Mouse (Mus musculus) C2C12 (cell line): Measurements from ENCODE around the gene Xylt2. TPM values are rescaled to one million over a fixed set of nuclear protein-coding genes. Genes with fewer than 3 reads are reported as not detected.

Experiments
- H3K27me3 ChIP-seq: one replicate; pipeline ENCODE4 v1.6.1; 2011; ENCODE audit not compliant: control insufficient read depth, insufficient read depth, insufficient read length
- H3K36me3 ChIP-seq: one replicate; pipeline ENCODE4 v1.6.1; 2011; ENCODE audit not compliant: control insufficient read depth, insufficient read depth
- H3K4me3 ChIP-seq: one replicate; pipeline ENCODE4 v1.5.1; 2011; ENCODE audit warnings: mild to moderate bottlenecking, control low read depth; ENCODE audit not compliant: poor library complexity, insufficient read depth, severe bottlenecking
- H3K79me2 ChIP-seq: one replicate; pipeline ENCODE4 v1.6.1; 2011; ENCODE audit not compliant: control insufficient read depth, insufficient read depth
- H3K79me3 ChIP-seq: one replicate; pipeline ENCODE4 v1.6.1; 2011; ENCODE audit warnings: low read depth, control low read depth
- H3ac ChIP-seq: one replicate; pipeline ENCODE3; 2011; ENCODE audit warnings: low read depth; ENCODE audit not compliant: control insufficient read depth, insufficient read length
- CEBPB ChIP-seq: IDR thresholded peaks from one replicate; pipeline ENCODE4 v1.6.1; 2011; ENCODE audit warnings: low read depth, mild to moderate bottlenecking, control low read depth, moderate library complexity
- CTCF ChIP-seq: IDR thresholded peaks from one replicate; pipeline ENCODE4 v1.5.1; 2011; ENCODE audit not compliant: control insufficient read depth, insufficient read depth, insufficient read length
- FOSL1 ChIP-seq: IDR thresholded peaks from one replicate; pipeline ENCODE4 v1.8.0; 2011; ENCODE audit warnings: mild to moderate bottlenecking, low read length; ENCODE audit not compliant: poor library complexity, insufficient read depth, severe bottlenecking
- MAX ChIP-seq: IDR thresholded peaks from one replicate; pipeline ENCODE4 v1.6.1; 2011; ENCODE audit warnings: mild to moderate bottlenecking, control low read depth
- MYOD1 ChIP-seq: IDR thresholded peaks from one replicate; pipeline ENCODE4 v1.6.1; 2011; ENCODE audit warnings: low read depth; ENCODE audit not compliant: control insufficient read depth, insufficient read length
- MYOG ChIP-seq: IDR thresholded peaks from one replicate; pipeline ENCODE4 v1.6.1; 2011; ENCODE audit not compliant: control insufficient read depth, insufficient read length; ENCODE audit errors: extremely low read depth
- USF1 ChIP-seq: IDR thresholded peaks from one replicate; pipeline ENCODE4 v1.6.1; 2011; ENCODE audit warnings: low read depth, mild to moderate bottlenecking, control low read depth, moderate library complexity
- polyA plus RNA-seq: library from polyadenylated mRNA; unstranded; fragments of >200 nt; fragmentation: generic; extraction: Trizol; gene quantifications from one replicate; pipeline ENCODE4 v1.2.1, GENCODE M21; 2012; ENCODE audit warnings: missing spikeins

Gene Xylt2
- polyA plus RNA-seq, 1 experiment = 10.4 TPM

GRCm38 (mm10) chr11:94629199-94629883 is 48.0 kb downstream of the Xylt2 start, which contains the start of gene Lrrc59:
Lrrc59 (plus strand) TSS chr11:94629767.
- TF ChIP-seq MYOG (no peak), MYOD1 (no peak), FOSL1 (no peak), USF1 (no peak), CTCF (peak; percentile 99)

DNA sequence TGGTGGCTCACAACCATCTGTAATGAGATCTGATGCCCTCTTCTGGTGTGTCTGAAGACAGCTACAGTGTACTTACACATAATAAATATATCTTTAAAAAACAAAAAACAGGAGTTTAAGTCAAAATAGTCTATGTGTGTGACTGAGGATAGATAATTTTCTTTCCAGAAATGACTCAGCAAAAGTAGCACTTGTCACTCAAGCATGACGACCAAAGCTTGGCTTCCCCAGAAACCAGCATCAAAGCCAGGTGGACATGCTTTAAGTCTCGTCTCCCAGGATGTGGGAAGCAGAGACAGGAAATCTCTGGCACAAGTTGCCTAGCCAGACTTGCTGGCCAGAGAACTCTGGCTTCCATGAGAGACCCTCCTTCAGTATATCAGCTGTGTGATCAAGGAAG is 55.2 kb downstream of the Xylt2 start:
- Histone ChIP-seq H3K79me2 (no peaks in the 10 kb centered on the region), H3K27me3 (no peaks in the 10 kb centered on the region), H3ac (no peak overlapping the region), H3K36me3 (no peaks in the 10 kb centered on the region), H3K4me3 (no peak overlapping the region), H3K79me3 (no peaks in the 10 kb centered on the region)
- TF ChIP-seq MYOD1 (no peak), USF1 (no peak), CEBPB (no peak), MAX (no peak), CTCF (no peak), FOSL1 (no peak), MYOG (no peak)

More at GRCm38 (mm10) chr11:94629199-94629883, 48.0 kb downstream of the Xylt2 start, which contains the start of gene Lrrc59:
- Histone ChIP-seq H3K79me3 (peaks cover 40% of the 10 kb centered on the region), H3K79me2 (peaks cover 48% of the 10 kb centered on the region), H3K36me3 (peaks cover 28% of the 10 kb centered on the region), H3K27me3 (no peaks in the 10 kb centered on the region), H3ac (peak within 1 kb of the TSS; percentile 96), H3K4me3 (peak within 1 kb of the TSS; percentile 100)

- no peak for TF ChIP-seq CEBPB
- TF ChIP-seq USF1 = no peak
- no peak for TF ChIP-seq CTCF
- TF ChIP-seq MYOD1 = no peak
- no peak for TF ChIP-seq MYOG
- TF ChIP-seq FOSL1 = no peak
- no peak for TF ChIP-seq MAX
- H3K27me3 ChIP-seq = no peaks in the 10 kb centered on the region
- H3ac ChIP-seq = no peak overlapping the region
- H3K36me3 ChIP-seq = no peaks in the 10 kb centered on the region
- no peak overlapping the region for H3K4me3 ChIP-seq
- H3K79me2 ChIP-seq = no peaks in the 10 kb centered on the region
- no peaks in the 10 kb centered on the region for H3K79me3 ChIP-seq
These were observed 55.9 kb downstream of the Xylt2 start for GRCm38 (mm10) chr11:94621458-94621852.

DNA sequence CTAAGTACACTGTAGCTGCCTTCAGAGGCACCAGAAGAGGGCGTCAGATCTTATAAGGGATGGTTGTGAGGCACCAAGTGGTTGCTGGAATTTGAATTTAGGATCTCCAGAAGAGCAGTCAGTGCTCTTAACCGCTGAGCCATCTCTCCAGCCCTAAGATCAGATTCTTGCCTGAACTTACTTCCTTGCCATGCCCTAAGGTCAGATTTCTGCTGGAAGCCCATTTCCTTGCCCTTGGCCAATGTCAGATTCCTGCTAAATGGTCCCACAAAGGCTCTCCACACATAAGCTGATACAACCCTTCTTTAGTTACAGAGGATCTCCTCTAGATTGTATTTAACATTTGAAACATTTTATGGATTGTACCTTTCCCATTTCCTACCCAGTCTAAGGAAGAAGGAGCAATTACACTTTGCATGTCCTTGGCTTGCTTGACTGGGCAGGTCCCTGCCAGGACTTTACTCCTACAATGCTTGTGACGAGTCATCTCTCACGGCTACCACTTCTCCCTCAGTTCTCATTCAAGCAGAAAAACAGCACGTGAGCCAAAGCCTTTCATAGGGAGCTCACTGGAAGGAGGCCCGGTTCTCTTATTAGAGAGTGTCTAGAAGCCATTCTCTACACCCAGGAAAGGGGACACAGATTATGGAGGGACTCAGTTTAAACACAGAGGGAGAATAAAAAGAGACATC is 56.4 kb downstream of the Xylt2 start:
- TF ChIP-seq USF1 = no peak
- TF ChIP-seq FOSL1 = no peak
- no peak for TF ChIP-seq MYOG
- no peak for TF ChIP-seq MYOD1
- TF ChIP-seq CTCF = no peak
- no peak for TF ChIP-seq CEBPB
- TF ChIP-seq MAX = no peak
- Histone ChIP-seq H3K79me2 (no peaks in the 10 kb centered on the region), H3ac (no peak overlapping the region), H3K27me3 (no peaks in the 10 kb centered on the region), H3K79me3 (no peaks in the 10 kb centered on the region), H3K36me3 (no peaks in the 10 kb centered on the region), H3K4me3 (no peak overlapping the region)

- Histone ChIP-seq H3K4me3 (no peak overlapping the region), H3K79me3 (no peaks in the 10 kb centered on the region), H3K79me2 (no peaks in the 10 kb centered on the region), H3ac (no peak overlapping the region), H3K27me3 (no peaks in the 10 kb centered on the region), H3K36me3 (no peaks in the 10 kb centered on the region)
- no peak for TF ChIP-seq CEBPB
- TF ChIP-seq MYOG = no peak
- no peak for TF ChIP-seq MYOD1
- no peak for TF ChIP-seq FOSL1
- no peak for TF ChIP-seq CTCF
- TF ChIP-seq USF1 = no peak
- TF ChIP-seq MAX = no peak
These were observed 59.7 kb downstream of the Xylt2 start for GRCm38 (mm10) chr11:94617646-94618045.

GRCm38 (mm10) chr11:94615494-94615893 is 61.8 kb downstream of the Xylt2 start:
- no peaks in the 10 kb centered on the region for H3K36me3 ChIP-seq
- TF ChIP-seq MAX = no peak
- TF ChIP-seq CTCF = no peak
- TF ChIP-seq MYOD1 = no peak
- no peak for TF ChIP-seq FOSL1
- TF ChIP-seq CEBPB = no peak
- no peak for TF ChIP-seq USF1
- TF ChIP-seq MYOG = no peak
- no peaks in the 10 kb centered on the region for H3K27me3 ChIP-seq
- H3K79me2 ChIP-seq = no peaks in the 10 kb centered on the region
- H3K79me3 ChIP-seq = no peaks in the 10 kb centered on the region
- H3K4me3 ChIP-seq = no peak overlapping the region
- H3ac ChIP-seq = no peak overlapping the region
